Mouse (Mus musculus) 3134 (cell line): ENCODE measurements around the gene Cngb1.
A peak's percentile ranks its signal among the peaks of the same experiment; 100 is the strongest.

Experiments
- DNase-seq: peaks from one replicate; pipeline ENCODE4 v3.0.0-alpha.2; 2011; ENCODE audit warnings: low spot score; ENCODE audit not compliant: insufficient read length; ENCODE audit errors: extremely low read depth

Gene Cngb1

DNA sequence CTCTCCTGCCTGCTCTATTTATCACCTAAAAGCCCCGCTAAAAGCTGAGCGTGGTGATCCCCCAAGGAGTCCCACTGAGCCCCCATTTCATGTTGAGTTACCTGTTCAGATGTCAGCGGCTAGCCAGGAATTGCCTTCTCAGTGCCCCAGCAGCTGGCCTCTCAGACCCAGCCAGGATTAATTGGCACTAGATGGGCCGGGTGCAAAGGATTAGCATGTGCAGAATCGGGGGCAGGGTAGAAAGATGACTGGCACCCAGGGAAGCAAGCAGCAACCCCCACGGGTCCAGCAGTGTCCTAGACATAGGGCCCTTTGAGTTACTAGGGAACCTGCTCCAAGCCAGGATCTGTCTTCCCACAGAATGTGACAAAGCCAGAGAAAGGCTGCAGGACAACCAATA is at the start of gene Cngb1:
Gene Cngb1, minus strand, starts transcription at position 155 of the 400 bp plus-strand sequence.
- DNase-seq = no peak

DNA sequence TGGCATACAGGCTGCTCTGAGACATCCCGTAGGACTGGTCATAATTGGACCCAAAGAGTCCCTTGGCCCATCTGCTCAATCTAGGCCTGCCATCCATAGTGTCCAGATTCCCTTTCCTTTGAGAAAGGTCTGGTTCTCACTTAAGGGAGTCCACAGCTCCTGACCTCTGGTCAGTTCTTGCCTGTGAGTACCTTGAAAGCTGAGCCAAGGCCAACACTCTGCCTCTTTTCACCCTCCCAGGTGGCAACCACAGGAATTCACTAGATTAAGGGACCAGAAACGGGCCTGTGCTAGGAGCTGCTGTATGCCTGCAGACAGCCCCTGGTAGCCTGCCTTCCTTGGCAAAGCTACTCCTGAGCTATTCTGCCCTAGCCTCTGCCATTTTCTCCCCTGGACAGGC is 48.2 kb upstream of the Cngb1 start:
- DNase-seq = no peak

DNA sequence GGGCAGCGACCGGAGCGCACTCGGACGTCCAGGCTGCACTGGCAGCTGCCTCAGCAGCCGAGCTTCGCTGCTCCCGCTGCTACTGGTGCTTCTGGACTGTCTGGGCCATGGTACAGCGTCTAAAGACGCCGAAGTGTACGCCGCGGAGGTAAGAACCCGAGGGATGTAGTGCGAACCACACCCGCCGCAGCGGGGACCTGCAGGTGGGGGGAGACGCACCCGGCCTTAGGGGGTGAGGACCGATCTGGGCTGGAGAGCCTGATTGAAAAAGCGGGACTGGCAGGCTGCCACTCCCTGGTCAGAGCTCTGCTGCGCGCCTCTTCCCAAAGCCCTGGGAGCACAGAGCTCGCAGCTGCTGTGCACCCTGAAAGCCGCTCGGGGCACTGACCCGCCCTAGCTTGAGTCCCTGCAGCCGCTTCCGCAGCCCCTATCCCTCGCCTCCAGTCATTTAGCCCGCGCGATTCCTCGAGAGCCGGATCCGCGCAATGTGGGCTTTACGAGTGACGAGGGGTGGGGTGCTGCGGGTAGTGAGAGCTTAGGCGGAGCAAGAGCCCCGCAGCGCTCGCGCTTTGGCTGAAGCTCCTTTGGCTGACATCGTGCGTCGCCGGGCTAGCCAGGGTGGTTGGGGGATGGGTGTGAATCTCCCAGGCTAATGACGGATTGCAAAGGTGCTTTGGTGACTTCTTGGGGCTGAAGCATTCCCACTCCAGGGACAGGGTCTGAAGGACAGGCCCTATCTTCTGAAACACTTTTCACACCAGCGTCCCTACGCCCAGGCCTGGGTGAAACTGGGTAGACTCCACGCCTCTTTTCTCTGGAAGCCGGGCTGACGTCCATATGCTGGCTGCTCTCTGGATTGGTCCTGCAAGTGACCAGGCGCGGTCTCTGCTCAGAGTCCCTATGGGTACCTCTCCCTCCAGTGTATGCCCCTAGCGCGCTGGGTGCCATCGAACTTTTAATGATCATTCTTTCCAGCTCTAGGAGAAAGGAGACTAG is 46.8 kb upstream of the Cngb1 start:
- DNase-seq = no peak

DNA sequence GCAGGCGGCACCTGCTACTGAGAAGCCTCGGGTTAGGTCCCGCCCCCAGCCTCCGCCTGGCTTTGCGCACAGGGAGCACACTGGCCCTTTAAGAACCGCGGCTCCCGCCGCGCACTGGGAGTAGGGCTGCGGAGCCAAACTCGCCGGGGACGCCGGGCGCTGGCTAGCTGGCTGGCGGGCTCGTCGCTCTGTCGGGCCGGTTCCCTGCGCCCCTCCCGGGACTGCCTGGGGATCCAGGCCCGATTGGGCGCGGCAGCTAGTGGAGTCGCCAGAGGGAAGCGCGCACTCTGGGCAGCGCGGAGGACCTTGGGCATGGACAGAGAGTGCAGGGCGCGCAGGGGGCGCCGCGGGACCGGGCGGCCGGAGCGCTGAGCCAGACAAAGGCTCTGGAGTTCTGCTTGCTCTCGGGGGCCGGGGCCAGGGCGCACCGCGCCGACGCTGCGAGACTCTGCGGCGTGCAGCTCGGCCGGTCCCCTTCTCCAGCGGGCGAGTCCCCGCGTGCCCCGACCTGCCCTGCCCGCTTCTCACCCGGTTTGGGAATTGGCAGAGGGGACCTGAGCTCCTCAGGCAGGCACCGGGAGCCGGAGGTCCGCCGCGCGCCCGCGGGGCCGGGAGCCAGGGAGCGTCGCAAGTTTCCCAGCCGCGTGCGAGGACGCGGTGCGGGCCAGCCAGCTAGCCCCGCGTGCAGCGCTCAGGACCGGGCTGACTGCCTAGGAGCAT is 45.9 kb upstream of the Cngb1 start, which contains the start of gene Mmp15:
Gene Mmp15, plus strand, starts transcription at position 118 of the 720 bp plus-strand sequence.
- no peak for DNase-seq

DNA sequence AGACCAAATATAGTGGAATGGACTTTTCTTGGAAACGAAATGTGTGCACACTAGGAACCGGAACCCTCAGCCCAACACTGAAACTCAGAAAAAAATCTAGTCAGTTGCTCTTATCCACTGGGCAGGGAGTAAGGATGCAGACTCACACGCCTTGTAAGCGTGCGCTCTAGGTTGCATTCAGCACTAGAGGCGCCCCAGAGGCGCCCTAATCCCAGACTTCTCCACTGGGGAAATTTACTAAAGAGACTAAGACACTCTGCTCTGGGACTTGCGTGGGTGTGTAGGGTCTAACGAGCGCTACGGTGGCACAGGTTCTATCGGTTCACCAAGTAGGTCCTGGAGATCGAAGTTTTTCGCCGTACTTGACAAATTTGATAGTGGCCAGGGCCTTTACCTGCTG is 45.1 kb upstream of the Cngb1 start:
- no peak for DNase-seq

DNA sequence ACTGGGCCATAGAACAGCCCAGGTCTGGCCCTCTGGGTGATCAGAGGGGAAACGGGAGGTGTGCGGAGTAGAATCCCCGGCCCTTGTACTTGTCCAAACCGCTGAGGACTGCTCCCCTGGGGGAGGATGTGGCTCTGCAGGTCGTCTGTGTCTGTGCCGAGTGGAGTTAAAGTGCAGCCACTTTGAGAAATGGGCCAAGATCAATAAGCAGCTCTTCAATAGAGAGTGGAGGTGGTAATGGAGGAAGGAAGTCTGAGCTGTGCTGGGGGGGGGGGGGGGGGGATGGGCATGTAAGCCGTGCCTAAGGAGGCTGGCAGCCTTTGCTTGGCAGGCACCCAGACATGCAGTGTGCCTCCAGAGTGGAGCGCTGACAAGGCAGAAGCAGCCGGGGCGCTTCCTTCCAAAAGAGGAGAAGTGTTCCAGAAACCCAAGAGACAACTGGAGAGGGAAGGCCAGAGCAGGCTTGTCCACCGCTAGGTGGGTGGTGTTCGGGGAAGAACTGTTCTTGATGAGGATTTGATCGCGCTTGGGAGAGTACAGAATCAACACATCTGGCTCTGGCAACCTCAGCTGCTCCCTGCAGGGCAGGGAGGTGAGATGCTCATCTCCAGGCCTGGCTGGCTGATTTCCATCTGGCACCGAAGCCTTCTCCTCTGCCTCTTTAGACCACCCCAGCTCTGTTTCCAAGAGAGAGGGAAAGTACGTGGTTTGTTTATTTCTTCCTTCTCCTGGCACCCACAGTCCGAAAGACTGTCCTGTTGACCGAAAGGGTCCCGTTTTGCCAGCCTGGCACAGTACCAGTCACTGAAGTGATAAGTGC is 42.6 kb upstream of the Cngb1 start:
- peak; percentile 50 for DNase-seq

DNA sequence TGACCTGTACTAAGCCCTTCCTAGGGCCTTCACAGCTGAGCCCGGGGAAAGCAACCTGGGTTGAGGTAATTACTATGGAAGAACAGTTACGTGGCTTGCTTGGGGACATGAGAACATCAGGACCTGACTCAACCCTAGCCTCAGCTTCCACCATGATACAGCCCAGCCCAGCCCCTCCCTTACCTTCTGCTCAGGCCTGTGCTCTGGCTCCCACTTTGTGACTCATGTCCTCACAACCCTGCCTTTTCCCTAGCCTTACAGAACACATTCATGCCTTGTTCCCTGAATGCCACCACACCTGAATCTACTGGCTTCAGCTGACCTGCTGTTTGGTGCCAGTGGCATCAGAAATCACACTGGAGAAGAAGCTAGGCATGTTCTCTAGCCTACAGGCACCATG is 42.0 kb upstream of the Cngb1 start:
- no peak for DNase-seq

DNA sequence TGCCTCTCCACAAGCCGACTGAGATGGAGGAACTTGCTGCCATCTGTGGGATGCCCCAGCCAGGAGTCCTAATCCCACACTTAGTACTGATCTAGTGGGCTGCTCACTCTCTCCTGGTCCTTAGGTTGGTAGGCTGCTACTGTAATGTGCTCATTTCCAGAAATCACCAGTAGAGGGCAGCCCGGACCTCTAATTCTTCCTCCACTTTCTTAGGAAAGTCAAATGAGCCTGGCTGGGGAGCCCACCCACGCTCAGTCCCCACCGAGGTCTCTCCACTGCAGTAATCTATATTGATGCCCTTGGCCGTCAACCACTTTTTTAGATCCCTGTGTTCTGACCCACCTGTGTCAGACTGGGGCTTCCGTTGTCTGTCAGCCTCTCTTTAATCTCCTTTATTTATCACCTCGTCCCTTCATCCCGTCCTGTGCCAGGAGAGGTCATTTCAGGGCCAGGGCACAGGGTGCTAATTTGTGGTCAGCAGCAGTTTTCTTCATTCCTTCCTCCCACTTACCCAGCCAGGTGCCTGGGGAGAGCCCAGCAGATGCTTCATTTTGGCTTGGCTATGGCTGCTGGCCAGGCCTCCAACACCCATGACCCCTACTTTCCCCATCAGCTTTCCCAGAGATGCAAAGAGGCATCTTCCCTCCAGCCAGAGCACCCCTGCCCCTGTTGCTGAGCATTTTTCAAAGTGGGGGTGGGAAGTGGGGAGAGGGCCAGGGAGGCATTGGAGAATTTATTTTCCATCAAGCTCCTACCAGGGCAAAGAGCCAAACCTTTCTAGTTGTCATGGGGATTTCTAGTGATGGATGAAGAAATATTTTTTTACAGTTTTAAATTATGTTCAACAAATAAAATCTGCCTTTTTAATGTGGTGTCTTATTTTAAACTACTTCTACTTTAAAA is 40.5 kb upstream of the Cngb1 start:
- DNase-seq = peak; percentile 26

DNA sequence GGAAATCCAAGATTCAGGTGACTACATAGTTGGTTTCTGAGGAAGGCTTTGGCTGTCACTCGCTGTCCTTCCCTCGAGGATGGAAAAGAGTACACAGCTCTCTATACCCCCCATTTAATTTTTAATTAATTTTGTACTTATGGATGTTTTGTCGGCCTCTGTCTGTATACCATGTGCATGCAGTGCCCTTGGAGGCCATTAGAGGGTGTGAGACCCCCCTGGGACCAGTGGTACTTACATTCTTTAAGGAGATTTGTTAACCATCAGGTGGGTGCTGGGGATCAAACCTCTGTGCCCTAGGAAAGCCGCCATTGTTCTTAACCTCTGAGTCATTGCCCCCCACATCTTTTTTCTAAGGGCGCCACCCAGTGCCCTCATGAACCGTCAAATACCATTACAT is 38.3 kb upstream of the Cngb1 start:
- no peak for DNase-seq

DNA sequence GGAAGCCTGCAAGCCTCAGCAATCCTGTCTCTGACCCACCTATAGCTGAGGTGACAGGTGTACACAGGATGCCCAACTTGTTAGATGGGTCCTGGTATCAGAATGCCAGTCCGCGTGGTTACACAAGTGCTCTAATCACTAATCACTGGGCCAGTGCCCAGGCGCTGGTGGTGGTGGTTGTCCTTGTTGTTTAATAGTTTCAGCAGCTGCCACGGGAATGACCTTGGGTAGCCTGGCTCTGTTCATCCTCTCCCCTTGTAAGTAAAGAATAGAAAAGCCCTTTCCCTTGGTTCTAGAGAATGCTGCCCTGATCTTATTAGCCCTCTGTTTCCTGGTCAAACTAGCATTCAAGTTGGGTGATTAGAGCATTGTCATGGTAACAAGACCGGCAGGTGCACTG is 35.3 kb upstream of the Cngb1 start:
- no peak for DNase-seq

DNA sequence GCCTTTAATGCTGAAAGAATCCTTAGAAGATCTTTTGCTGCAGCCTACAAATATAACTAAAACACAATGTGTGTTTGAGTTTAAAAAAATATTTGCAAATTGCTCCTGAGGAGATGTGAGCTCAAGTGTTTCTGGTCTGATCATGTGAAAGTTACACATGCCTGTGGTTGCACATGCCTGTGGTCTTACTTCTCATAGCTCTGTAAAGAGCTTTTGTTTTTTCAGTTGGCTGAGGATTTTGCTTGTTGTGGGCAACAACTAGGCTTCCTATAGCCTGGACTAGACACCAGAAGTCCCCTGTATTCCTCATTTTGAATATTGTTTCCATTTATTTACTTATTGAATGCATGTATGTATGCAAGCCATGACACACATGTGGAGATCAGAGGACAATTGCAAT is 30.0 kb upstream of the Cngb1 start:
- no peak for DNase-seq

DNA sequence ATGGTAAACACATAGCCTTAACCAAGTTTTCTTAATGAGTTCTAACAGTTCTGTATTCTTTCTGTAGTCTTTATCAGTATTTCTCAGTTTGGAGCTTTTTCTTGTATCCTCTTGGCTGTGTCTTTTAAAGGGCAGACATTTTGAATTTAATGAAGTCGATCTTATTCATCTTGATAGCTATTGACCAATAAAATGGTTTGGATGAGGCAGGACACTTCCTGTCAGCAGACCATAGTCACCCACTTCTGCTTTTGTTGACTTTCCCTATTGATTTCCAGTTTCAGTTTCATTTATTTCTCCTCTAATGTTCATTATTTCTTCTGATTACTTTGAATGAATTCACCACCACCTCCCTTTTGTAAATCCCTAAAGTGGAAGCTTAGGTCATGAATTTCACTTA is 29.3 kb upstream of the Cngb1 start:
- no peak for DNase-seq

DNA sequence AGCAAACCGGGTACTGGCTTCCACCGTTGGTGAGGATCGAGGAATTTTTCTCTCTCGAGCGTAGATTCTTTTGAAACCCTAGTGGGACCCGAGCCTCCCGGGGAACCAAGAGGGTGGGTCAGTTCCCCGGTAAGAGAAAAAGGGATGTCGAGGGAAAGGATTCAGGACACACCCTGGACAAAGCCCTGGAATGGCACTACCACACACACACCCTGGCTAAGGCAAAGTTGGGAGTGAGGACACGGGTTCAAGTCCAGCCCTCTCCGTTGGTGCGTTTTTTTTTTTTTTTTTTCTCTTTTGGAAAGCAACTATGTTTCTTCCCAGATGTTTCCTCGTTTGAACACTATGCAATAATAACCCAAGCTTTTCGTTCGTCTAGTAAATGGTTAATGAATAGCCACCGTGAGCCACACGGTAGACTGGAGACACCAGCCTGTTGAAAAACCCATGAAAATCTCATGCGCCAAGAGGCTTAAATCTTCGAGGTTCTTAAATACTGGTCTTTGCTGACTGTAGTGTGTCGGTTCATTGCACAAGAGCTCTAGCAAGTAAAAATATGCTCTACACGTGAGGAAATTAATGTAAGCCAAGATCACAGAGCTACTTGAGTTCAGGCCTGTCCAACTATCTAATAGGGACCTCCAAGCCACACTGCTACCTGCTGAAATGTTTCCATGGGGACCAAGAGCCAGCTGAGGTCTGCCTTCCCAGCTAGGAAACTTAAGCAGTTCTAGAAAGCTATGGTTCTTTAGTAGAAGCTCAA is 26.2 kb upstream of the Cngb1 start:
- DNase-seq = no peak

DNA sequence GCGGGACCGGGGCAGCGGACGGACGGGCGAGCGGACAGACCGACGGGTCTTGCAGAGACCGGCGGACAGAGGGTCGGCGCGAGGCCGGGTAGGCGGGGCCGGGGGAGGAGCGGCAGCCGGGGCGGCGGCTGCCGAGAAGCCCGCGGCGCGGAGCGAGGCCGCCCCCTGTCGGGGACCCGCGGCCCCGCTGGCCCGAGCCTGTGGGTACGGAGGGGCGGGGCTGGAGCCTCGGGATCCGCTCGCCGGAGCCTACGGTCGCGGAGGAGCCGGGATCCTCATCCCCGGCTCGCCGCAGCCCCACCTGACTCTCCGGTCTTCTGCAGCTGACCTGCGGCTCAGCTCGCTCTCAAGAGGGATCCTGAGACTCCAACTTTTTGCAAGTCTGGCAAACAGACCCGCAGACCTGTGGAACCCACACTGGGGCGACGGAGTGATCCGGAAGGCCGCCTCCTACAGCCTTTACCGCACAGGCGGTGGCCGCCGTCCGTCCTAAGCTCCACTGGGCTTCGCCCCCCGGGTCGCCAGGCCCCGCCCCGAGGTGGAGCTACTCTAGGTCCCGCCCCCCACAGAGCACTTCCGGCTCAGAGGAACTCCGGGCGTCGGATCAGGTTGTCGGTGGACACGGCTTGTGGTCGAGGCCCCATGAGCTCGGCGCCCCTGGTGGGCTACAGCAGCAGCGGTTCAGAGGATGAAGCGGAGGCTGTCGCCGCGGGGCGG is 25.5 kb upstream of the Cngb1 start, which contains the start of the genes Zfp319 and Usb1:
Gene Zfp319, minus strand, starts transcription at position 231 of the 717 bp plus-strand sequence.
Gene Usb1, plus strand, starts transcription at position 565 of the 717 bp plus-strand sequence.
- DNase-seq = peak; percentile 97

DNA sequence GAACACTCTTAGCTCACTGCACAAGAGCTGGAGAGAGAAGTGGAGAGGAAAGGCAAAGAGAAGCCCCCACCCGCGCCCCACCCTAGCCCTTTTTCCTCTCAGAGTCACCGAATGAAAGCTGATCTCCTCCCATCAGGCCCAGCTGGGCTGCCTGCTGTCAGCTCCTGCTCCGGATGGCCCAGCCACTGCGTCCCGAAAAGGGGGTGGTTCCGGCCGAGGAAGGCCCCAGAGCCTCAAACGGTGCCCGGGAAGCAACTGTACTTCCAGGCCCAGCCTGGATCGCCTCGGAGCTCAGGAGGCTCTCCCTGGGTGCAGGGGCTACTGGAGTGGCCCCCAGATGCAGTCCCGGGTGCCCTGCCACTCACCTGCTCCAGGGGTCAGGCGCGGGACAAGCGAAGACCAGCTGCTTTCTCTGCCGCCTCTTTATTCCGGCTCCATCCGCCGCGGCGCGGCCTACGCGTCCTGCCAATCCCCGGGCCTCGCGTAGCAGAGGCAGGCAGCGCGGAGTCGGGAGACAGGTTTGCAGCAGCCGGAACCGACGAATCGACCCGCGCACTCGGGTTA is 24.9 kb upstream of the Cngb1 start:
- peak; percentile 88 for DNase-seq

DNA sequence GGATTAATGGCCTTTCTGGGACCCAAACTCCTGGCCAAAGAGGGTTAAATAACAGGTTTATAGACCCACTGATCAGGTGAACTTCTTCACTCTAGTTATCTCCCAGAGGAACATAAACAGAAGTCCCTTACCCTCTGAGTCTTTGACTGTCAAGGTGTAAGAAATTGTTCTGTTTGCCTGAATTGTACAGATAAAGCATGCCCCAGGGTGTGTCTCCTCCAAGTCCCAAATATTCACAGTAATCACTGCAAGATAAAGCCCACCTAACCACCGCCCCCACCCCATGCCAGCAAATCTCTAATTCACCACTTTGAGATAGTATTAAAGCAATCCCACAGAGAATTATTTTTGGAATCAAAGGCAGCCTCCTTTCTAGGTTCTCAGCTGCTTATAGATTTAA is 24.0 kb upstream of the Cngb1 start:
- no peak for DNase-seq

DNA sequence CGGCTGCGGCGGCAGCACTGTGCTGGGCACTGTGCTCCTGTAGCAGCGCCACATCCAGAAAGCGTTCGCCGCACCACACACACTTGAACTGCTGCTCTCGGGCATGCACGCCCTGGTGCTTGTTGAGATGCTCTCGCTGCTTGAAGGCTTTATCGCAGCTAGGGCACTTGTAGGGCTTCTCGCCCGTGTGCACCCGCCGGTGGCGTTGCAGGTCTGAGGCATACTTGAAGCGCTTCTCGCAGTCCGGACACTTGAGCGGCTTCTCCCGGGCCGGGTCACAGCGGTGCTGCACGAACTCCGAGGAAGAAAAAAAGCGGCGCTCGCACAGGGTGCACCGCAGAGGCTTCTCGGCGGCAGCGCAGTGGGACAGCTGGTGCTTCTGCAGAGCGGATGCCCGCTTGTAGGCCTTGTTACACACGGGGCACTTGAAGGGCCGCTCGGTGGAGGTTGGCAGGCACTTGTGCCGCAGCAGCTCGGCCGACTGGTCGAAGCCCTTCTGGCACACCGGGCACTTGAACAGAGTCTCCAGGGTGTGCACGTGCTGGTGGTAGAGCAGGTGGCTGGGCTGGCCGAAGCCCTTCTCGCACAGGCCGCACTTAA is 21.6 kb upstream of the Cngb1 start:
- no peak for DNase-seq

DNA sequence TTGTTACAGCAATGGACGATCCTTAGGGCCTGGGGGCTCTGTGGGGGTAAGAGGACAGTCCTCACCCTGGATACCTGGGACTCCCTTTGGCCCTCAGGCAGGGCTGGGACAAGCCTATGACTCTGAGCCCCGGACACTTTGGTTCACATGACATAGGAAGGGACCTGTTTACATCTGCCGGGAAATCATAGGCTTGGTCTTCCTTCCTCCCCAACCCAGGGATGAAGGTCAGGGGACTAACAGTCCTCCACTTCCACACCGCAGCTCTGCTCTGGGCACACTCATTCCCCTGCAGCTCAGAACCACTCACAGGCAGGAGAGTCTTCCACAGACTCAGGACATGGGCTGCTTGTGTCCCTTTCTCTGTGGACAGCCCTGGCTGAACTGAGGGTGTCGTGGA is 20.4 kb upstream of the Cngb1 start:
- no peak for DNase-seq
